Mouse (Mus musculus): ENCODE measurements around the gene B830017H08Rik. TPM values are rescaled to one million over a fixed set of nuclear protein-coding genes. Genes with fewer than 3 reads are reported as not detected.
A peak's percentile ranks its signal among the peaks of the same experiment; 100 is the strongest.

Gene B830017H08Rik
- polyA plus RNA-seq, 1 experiment from 2014 or later, result not detected

DNA sequence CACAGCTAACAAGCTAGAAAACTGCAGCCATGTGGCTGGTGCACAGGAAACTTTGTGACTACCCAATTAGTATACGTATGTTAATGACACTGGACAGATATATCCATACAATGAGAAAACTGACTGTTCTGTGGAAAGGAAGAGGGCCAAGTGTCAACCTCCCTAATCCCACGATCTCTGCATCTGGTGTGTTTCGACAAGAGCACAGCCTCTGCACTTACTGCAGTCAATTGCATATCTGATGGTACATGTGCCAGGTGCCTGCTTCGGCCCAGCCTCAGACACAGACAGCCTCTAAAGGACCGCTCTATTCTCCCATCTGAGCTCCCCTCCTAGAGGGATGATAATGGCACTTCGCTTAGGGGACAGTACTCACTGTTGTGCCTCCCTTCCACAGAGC, 15.5 kb downstream of the B830017H08Rik start:
- H3K9ac ChIP-seq (replicated peaks; ENCODE audit: low read length), result no peak overlapping the region
- peaks cover 12% of the 10 kb centered on the region for H3K36me3 ChIP-seq (replicated peaks; ENCODE audit: control insufficient read depth, insufficient read depth, low read depth, low read length)
- H3K27me3 ChIP-seq (ENCODE audit: control insufficient read depth, insufficient read depth, low read length), result no peaks in the 10 kb centered on the region
- H3K4me2 ChIP-seq (ENCODE audit: low read depth, low read length), result no peak overlapping the region
- H3K9me3 ChIP-seq (replicated peaks; ENCODE audit: control insufficient read depth, low read length), result no peaks in the 10 kb centered on the region
- no peak overlapping the region for H3K27ac ChIP-seq (replicated peaks; ENCODE audit: low read depth, low read length)
- 93% methylated on average over 6 of the region's 6 CpGs for WGBS
- DNase-seq (ENCODE audit: low spot score) (no peak), ATAC-seq (replicated peaks; ENCODE audit: insufficient number of reproducible peaks, low FRiP score, low TSS enrichment, low read depth) (no peak)
- no peak overlapping the region for H3K4me3 ChIP-seq (ENCODE audit: low read depth, low read length)
- H3K4me1 ChIP-seq (ENCODE audit: control insufficient read depth, insufficient read depth, low read length), result no peaks in the 10 kb centered on the region

DNA sequence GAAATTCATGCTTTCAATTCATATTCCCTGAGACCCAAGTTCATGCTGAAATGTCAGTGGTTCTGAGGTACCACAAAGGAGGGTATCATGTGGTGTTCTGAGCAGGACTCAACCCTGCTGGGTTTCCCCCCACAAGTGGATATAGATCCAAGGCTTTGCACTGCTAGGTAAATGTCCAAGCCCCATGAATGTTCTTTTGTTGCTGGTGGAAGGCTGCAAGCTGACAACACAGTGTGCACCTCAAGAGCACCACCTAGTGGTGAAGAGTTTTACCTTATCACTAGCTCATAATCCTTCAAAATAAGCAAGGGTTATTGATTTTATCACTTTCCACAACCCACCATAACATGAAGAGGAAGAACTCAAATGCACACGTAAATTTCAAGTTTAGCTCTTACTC, 16.0 kb downstream of the B830017H08Rik start:
- Histone ChIP-seq H3K27ac (replicated peaks; ENCODE audit: low read depth, low read length) (no peak overlapping the region), H3K9me3 (replicated peaks; ENCODE audit: control insufficient read depth, low read length) (no peaks in the 10 kb centered on the region), H3K9ac (replicated peaks; ENCODE audit: low read length) (no peak overlapping the region), H3K4me3 (ENCODE audit: low read depth, low read length) (no peak overlapping the region), H3K4me2 (ENCODE audit: low read depth, low read length) (no peak overlapping the region), H3K27me3 (ENCODE audit: control insufficient read depth, insufficient read depth, low read length) (no peaks in the 10 kb centered on the region), H3K36me3 (replicated peaks; ENCODE audit: control insufficient read depth, insufficient read depth, low read depth, low read length) (peaks cover 12% of the 10 kb centered on the region), H3K4me1 (ENCODE audit: control insufficient read depth, insufficient read depth, low read length) (no peaks in the 10 kb centered on the region)
- peak; percentile 89 for DNase-seq (ENCODE audit: low spot score)
- WGBS, result 27% methylated on average over 1 of the region's 1 CpGs
- no peak for ATAC-seq (replicated peaks; ENCODE audit: insufficient number of reproducible peaks, low FRiP score, low TSS enrichment, low read depth)

DNA sequence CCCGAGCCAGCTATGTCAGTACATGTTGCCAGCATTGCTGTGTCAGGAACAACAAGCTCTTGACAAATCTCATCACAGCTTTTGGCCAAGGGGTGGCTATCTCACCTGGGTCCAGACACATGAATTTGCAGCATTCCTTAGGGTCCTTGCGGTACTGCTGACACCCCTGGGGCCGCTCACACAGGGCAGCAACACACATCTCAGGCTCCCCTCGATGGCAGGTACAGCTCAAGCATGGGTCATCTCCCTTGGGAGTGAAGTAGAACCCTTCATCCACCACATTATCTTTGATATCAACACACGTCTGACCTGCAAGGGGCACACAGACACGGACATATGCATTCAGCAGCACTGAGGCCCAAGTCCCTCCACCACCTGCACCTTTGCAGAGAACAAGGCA, 16.6 kb downstream of the B830017H08Rik start:
- H3K27ac ChIP-seq (replicated peaks; ENCODE audit: low read depth, low read length), result no peak overlapping the region
- 88% methylated on average over 6 of the region's 6 CpGs for WGBS
- H3K27me3 ChIP-seq (ENCODE audit: control insufficient read depth, insufficient read depth, low read length), result no peaks in the 10 kb centered on the region
- ATAC-seq (replicated peaks; ENCODE audit: insufficient number of reproducible peaks, low FRiP score, low TSS enrichment, low read depth), result no peak
- peaks cover 11% of the 10 kb centered on the region for H3K36me3 ChIP-seq (replicated peaks; ENCODE audit: control insufficient read depth, insufficient read depth, low read depth, low read length)
- H3K4me2 ChIP-seq (ENCODE audit: low read depth, low read length), result no peak overlapping the region
- no peaks in the 10 kb centered on the region for H3K4me1 ChIP-seq (ENCODE audit: control insufficient read depth, insufficient read depth, low read length)
- no peak overlapping the region for H3K4me3 ChIP-seq (ENCODE audit: low read depth, low read length)
- no peak overlapping the region for H3K9ac ChIP-seq (replicated peaks; ENCODE audit: low read length)
- no peak for DNase-seq (ENCODE audit: low spot score)
- no peaks in the 10 kb centered on the region for H3K9me3 ChIP-seq (replicated peaks; ENCODE audit: control insufficient read depth, low read length)

DNA sequence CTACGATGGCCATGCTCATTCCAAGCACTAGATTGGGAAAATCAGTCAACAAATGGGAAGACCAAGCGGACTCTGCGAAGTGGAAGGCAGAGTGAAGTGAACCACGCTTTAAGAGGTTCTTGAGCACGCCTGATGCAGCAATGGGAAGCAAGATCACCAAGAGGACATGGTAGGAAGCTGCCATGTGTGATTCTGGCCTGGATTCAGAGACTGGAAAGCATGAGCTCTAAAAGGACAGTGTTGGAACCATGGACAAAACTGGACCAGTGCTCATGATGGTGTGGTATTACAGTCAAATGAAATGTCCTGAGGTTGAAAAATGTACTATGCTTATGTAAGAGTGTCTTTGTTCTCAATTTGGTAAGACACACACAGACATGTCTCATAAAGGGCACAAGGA, 18.4 kb downstream of the B830017H08Rik start:
- DNase-seq (ENCODE audit: low spot score), result no peak

DNA sequence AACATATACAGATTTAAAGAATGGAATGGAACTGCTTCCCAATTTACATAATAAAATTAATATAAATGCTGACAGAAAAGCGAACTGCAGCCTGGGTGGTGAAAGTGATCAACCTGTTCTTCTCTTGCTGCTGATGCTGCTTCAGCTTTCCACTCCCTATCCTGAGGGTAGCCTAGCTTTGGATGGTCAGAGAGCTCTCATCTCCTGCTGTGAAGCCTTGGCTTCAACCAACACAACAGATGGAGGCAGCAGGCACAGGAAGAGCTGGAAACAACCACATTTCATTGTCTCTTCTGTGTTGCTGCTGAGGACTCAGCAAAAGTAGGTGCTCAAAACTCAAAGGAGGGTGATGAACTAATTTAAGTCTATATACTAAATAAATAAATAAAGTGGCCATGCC, 18.9 kb downstream of the B830017H08Rik start:
- no peak overlapping the region for H3K4me3 ChIP-seq (ENCODE audit: low read depth, low read length)
- H3K9me3 ChIP-seq (replicated peaks; ENCODE audit: control insufficient read depth, low read length), result no peaks in the 10 kb centered on the region
- H3K4me1 ChIP-seq (ENCODE audit: control insufficient read depth, insufficient read depth, low read length), result no peaks in the 10 kb centered on the region
- no peak overlapping the region for H3K4me2 ChIP-seq (ENCODE audit: low read depth, low read length)
- ATAC-seq (replicated peaks; ENCODE audit: insufficient number of reproducible peaks, low FRiP score, low TSS enrichment, low read depth) (no peak), DNase-seq (ENCODE audit: low spot score) (no peak)
- no peaks in the 10 kb centered on the region for H3K27me3 ChIP-seq (ENCODE audit: control insufficient read depth, insufficient read depth, low read length)
- 97% methylated on average over 1 of the region's 1 CpGs for WGBS
- no peak overlapping the region for H3K27ac ChIP-seq (replicated peaks; ENCODE audit: low read depth, low read length)
- peaks cover 7% of the 10 kb centered on the region for H3K36me3 ChIP-seq (replicated peaks; ENCODE audit: control insufficient read depth, insufficient read depth, low read depth, low read length)
- H3K9ac ChIP-seq (replicated peaks; ENCODE audit: low read length), result no peak overlapping the region

More for the DNA sequence above, 18.4 kb downstream of the B830017H08Rik start:
- Histone ChIP-seq H3K9ac (replicated peaks; ENCODE audit: low read length) (no peak overlapping the region), H3K4me3 (ENCODE audit: low read depth, low read length) (no peak overlapping the region), H3K27ac (replicated peaks; ENCODE audit: low read depth, low read length) (no peak overlapping the region), H3K4me1 (ENCODE audit: control insufficient read depth, insufficient read depth, low read length) (no peaks in the 10 kb centered on the region), H3K27me3 (ENCODE audit: control insufficient read depth, insufficient read depth, low read length) (no peaks in the 10 kb centered on the region), H3K36me3 (replicated peaks; ENCODE audit: control insufficient read depth, insufficient read depth, low read depth, low read length) (peaks cover 5% of the 10 kb centered on the region), H3K9me3 (replicated peaks; ENCODE audit: control insufficient read depth, low read length) (no peaks in the 10 kb centered on the region), H3K4me2 (ENCODE audit: low read depth, low read length) (no peak overlapping the region)
- ATAC-seq (replicated peaks; ENCODE audit: insufficient number of reproducible peaks, low FRiP score, low TSS enrichment, low read depth), result no peak
- WGBS, result 96% methylated on average over 5 of the region's 5 CpGs

DNA sequence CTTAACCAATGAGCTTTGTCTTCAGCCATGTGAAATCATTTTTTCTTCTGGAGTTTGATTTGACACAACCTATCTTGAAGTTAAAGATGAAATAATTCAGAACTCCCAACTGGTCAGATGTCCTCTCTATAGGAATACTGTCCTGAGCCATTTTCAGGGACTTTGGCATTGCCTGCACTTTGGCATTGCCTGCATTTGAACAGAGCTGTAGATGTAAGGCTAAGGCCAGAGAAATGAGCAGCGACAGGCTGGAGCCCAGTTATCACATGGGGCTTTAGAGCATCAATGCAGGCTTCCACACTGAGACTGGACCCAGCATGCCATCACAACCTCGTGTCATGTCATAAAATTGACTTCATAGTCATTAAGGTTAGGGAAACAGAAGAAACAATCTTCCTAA, 20.3 kb downstream of the B830017H08Rik start:
- WGBS, result 84% methylated on average over 2 of the region's 2 CpGs
- H3K9ac ChIP-seq (replicated peaks; ENCODE audit: low read length), result no peak overlapping the region
- no peak for DNase-seq (ENCODE audit: low spot score)
- no peaks in the 10 kb centered on the region for H3K27me3 ChIP-seq (ENCODE audit: control insufficient read depth, insufficient read depth, low read length)
- H3K4me3 ChIP-seq (ENCODE audit: low read depth, low read length), result no peak overlapping the region
- H3K4me2 ChIP-seq (ENCODE audit: low read depth, low read length), result no peak overlapping the region
- peaks cover 12% of the 10 kb centered on the region for H3K36me3 ChIP-seq (replicated peaks; ENCODE audit: control insufficient read depth, insufficient read depth, low read depth, low read length)
- no peaks in the 10 kb centered on the region for H3K4me1 ChIP-seq (ENCODE audit: control insufficient read depth, insufficient read depth, low read length)
- no peak for ATAC-seq (replicated peaks; ENCODE audit: insufficient number of reproducible peaks, low FRiP score, low TSS enrichment, low read depth)
- no peaks in the 10 kb centered on the region for H3K9me3 ChIP-seq (replicated peaks; ENCODE audit: control insufficient read depth, low read length)
- H3K27ac ChIP-seq (replicated peaks; ENCODE audit: low read depth, low read length), result no peak overlapping the region

DNA sequence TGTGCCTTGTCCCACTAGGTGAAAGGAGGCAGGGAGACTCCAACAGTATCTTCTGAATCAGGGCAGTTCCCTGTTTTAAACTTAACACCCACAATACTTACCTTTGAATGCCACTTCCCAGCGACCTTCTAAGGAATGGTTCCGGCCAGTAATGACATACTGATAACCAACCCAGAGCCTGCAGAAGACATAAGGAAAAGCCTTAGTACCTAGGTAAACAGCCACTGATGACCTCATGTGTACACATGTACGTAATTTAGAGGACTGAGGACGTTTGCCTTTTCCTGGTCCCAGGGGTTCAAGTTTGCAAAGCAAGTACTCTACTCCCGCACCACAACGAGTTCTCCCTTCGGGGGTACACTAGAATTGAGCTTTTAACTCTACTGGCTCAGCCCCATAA, 24.2 kb downstream of the B830017H08Rik start:
- DNase-seq (ENCODE audit: low spot score) (no peak), ATAC-seq (replicated peaks; ENCODE audit: insufficient number of reproducible peaks, low FRiP score, low TSS enrichment, low read depth) (no peak)
- Histone ChIP-seq H3K4me2 (ENCODE audit: low read depth, low read length) (no peak overlapping the region), H3K4me1 (ENCODE audit: control insufficient read depth, insufficient read depth, low read length) (no peaks in the 10 kb centered on the region), H3K27ac (replicated peaks; ENCODE audit: low read depth, low read length) (no peak overlapping the region), H3K9me3 (replicated peaks; ENCODE audit: control insufficient read depth, low read length) (no peaks in the 10 kb centered on the region), H3K9ac (replicated peaks; ENCODE audit: low read length) (no peak overlapping the region), H3K4me3 (ENCODE audit: low read depth, low read length) (no peak overlapping the region), H3K27me3 (ENCODE audit: control insufficient read depth, insufficient read depth, low read length) (no peaks in the 10 kb centered on the region), H3K36me3 (replicated peaks; ENCODE audit: control insufficient read depth, insufficient read depth, low read depth, low read length) (peaks cover 17% of the 10 kb centered on the region)
- WGBS, result 88% methylated on average over 7 of the region's 7 CpGs

DNA sequence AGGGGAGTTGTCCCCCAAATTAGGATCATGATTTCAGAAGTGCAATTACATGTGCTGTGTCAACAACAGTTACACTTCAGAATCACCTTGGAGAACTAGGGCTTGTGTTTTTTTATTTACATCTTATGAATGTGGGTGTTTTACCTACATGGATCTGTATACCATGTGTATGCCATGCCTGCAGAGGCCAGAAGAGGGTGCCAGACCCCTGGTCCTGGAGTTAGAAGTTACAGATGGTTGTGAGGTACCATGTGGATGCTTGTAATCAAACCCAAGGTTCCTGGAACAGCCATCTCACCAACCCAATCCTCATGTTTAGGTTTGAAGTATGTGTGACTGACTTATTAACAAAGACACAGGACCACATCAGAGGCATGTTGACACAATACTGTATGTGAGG, 25.7 kb downstream of the B830017H08Rik start:
- no peak overlapping the region for H3K4me3 ChIP-seq (ENCODE audit: low read depth, low read length)
- H3K27ac ChIP-seq (replicated peaks; ENCODE audit: low read depth, low read length), result no peak overlapping the region
- H3K9me3 ChIP-seq (replicated peaks; ENCODE audit: control insufficient read depth, low read length), result no peaks in the 10 kb centered on the region
- no peak overlapping the region for H3K4me2 ChIP-seq (ENCODE audit: low read depth, low read length)
- ATAC-seq (replicated peaks; ENCODE audit: insufficient number of reproducible peaks, low FRiP score, low TSS enrichment, low read depth) (no peak), DNase-seq (ENCODE audit: low spot score) (peak; percentile 49)
- H3K27me3 ChIP-seq (ENCODE audit: control insufficient read depth, insufficient read depth, low read length), result no peaks in the 10 kb centered on the region
- peaks cover 17% of the 10 kb centered on the region for H3K36me3 ChIP-seq (replicated peaks; ENCODE audit: control insufficient read depth, insufficient read depth, low read depth, low read length)
- no peaks in the 10 kb centered on the region for H3K4me1 ChIP-seq (ENCODE audit: control insufficient read depth, insufficient read depth, low read length)
- H3K9ac ChIP-seq (replicated peaks; ENCODE audit: low read length), result no peak overlapping the region
